Mouse (Mus musculus): ENCODE measurements at regions not wholly inside any gene's neighbourhood (a gene's known extent, or its start where the extent isn't known, plus 50 kb on each side); places are given as distances from the start of the nearest gene placed in this dataset.

DNA sequence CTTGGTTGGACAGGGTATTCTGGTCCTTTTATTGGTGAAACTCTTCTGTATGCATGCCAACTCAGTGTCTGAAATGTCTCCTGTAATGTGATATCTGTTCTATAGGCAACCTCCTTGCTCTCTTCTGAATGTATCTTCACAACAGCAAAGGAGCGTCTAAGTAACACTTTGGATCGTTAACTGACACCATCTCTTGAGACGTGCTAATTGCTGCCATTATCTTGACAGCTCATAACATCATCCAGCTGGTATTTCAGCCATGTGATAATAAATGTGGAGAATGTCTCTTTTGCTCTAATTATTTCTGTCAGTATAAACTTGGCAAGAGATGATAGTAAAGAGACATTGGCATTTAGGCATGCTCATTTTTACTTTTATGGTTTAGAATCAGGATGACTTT, 68.8 kb upstream of the Col8a1 start:
- no peaks in the 10 kb centered on the region for H3K4me1 ChIP-seq (ENCODE audit: control insufficient read depth, insufficient read depth, low read length)
- H3K27ac ChIP-seq (ENCODE audit: insufficient read depth, low read length) = no peak overlapping the region
- no peak overlapping the region for H3K4me3 ChIP-seq (ENCODE audit: insufficient read depth, low read length)
- TF ChIP-seq POLR2A (IDR thresholded peaks at IDR 0.05; ENCODE audit: low read depth, low read length) = no peak
- TF ChIP-seq CTCF (IDR thresholded peaks at IDR 0.05; ENCODE audit: borderline replicate concordance, insufficient read depth, low read length) = no peak

DNA sequence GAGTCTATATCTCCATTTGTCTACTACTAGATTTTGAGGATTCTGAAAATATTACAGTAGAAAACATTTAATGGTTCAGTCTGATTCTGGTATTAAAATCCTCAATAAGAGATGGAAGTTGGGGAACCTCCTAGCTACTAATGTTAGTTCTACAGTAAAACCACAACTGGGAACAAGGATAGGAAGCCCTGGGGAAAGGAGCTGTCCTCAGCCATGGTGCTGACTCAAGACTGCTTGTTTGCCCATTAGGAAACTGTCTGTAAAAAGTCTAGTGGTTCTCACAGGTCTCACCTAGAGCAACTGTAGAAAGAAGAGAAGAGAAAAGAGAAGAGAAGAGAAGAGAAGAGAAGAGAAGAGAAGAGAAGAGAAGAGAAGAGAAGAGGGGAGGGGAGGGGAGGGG, 90.9 kb upstream of the Col8a1 start:
- no peaks in the 10 kb centered on the region for H3K4me1 ChIP-seq (ENCODE audit: control insufficient read depth, insufficient read depth, low read length)
- H3K27ac ChIP-seq (ENCODE audit: insufficient read depth, low read length) = no peak overlapping the region
- no peak for TF ChIP-seq CTCF (IDR thresholded peaks at IDR 0.05; ENCODE audit: borderline replicate concordance, insufficient read depth, low read length)
- TF ChIP-seq POLR2A (IDR thresholded peaks at IDR 0.05; ENCODE audit: low read depth, low read length) = no peak
- no peak overlapping the region for H3K4me3 ChIP-seq (ENCODE audit: insufficient read depth, low read length)

DNA sequence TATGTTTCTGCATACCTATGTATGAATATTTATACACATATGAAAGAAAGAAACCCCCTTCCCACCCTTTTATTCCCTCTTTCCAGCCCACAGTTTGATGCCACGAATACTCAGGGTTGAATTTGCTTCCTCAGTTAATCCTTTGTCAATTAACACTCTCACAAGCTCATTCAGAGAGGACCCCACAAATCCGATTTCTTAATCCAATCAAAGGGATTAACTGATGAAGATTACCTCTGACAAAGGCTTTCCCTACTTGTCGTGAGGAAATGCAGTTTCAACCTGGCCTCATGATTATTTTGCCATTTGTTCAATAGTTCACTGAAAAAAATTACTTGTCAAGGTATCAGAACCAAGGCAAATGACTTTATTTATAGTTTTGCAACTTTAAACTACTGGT, 91.8 kb upstream of the Col8a1 start:
- H3K27ac ChIP-seq (ENCODE audit: insufficient read depth, low read length) = no peak overlapping the region
- no peak for TF ChIP-seq POLR2A (IDR thresholded peaks at IDR 0.05; ENCODE audit: low read depth, low read length)
- TF ChIP-seq CTCF (IDR thresholded peaks at IDR 0.05; ENCODE audit: borderline replicate concordance, insufficient read depth, low read length) = no peak
- no peaks in the 10 kb centered on the region for H3K4me1 ChIP-seq (ENCODE audit: control insufficient read depth, insufficient read depth, low read length)
- no peak overlapping the region for H3K4me3 ChIP-seq (ENCODE audit: insufficient read depth, low read length)

DNA sequence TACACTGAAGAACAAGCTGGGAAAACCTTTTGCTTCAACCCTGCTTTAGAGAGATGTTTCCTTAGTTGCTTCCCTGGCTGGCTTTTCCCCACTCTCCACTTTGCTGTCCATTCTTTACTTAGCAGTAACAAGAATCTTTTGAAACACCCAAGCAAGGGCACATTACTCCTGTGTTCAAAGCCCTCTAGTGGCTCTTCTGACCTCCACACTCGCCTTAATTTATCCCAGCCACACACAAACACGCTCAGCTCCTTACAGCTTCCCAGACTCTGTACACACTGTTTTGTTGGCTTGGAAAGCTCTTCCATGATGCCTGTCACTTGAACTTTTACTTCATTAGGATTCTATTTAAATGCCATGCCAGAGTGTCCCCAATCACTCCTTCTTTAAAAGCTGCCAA, 97.3 kb upstream of the Col8a1 start:
- no peak overlapping the region for H3K27ac ChIP-seq (ENCODE audit: insufficient read depth, low read length)
- no peak for TF ChIP-seq POLR2A (IDR thresholded peaks at IDR 0.05; ENCODE audit: low read depth, low read length)
- no peak for TF ChIP-seq CTCF (IDR thresholded peaks at IDR 0.05; ENCODE audit: borderline replicate concordance, insufficient read depth, low read length)
- no peak overlapping the region for H3K4me3 ChIP-seq (ENCODE audit: insufficient read depth, low read length)
- H3K4me1 ChIP-seq (ENCODE audit: control insufficient read depth, insufficient read depth, low read length) = no peaks in the 10 kb centered on the region

DNA sequence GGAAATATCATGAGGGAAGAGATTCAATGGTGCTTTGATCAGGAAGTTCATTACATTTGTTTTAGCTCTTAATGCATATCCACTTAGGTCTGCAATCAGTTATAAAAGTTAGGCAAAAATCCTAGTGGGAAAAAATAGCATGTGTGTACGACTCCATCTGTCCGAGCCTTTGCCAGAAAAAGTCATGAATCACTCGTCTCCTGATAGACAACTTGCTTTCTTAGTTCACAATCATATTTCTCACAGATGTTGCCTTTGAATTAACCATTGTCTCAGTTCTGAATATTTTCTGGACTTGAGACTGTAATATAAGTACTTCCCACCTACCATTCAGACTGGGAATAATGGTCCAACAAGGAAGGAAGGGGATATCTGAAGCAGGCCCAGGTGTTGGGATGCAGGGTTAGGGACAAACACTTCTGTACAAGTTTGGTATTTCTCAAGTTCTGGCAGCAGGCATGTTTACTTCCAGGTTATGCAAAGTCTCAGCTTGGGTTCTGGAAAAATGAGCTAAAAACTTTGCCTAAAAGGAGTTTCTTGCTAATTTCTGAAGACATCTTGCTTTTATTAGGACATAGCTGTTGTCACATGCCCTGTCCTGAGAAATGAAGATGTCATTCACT, 98.4 kb upstream of the Col8a1 start:
- Histone ChIP-seq H3K27ac (ENCODE audit: insufficient read depth, low read length) (peak overlapping the region; percentile 68), H3K4me3 (ENCODE audit: insufficient read depth, low read length) (no peak overlapping the region), H3K4me1 (ENCODE audit: control insufficient read depth, insufficient read depth, low read length) (no peaks in the 10 kb centered on the region)
- no peak for TF ChIP-seq CTCF (IDR thresholded peaks at IDR 0.05; ENCODE audit: borderline replicate concordance, insufficient read depth, low read length)
- TF ChIP-seq POLR2A (IDR thresholded peaks at IDR 0.05; ENCODE audit: low read depth, low read length) = no peak

DNA sequence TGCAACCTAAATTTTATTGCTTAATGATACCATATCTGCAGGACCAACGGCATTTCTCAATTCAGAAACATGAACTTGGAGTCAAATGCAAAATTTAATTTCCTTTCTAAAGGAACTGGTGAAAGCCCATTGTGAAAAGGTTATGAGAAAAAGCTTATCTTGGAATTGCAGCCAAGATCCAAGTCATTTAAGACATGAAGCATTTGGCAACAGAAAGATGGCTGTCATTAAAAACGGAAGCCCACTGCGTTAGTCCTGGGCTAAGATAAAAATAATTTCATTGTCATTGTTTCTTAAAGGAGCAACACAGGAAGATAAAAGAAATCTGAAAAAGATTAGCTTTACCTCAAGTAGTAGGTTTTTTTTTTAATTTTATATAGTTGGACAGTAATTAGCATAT, 99.2 kb upstream of the Col8a1 start:
- no peak overlapping the region for H3K27ac ChIP-seq (ENCODE audit: insufficient read depth, low read length)

DNA sequence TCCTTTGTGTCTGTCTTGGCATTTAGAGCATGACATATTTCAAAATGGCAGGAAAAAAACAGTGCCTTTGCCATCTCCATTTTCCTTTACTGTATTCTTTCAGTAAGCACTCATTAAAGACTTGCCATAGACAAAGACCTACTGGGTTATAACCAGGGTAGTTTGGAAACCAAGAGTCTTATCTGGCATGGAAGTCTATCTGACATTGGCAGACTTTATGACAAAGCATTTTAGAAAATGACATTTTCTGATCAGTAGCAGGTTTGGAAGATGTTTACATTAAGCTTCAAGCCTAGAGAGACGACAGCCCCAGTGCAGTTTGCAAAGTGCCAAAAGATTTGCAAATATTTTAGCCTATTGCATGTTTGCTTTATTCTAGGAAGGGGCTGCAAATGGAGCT, 102.5 kb upstream of the Col8a1 start:
- TF ChIP-seq CTCF (IDR thresholded peaks at IDR 0.05; ENCODE audit: borderline replicate concordance, insufficient read depth, low read length) (no peak), POLR2A (IDR thresholded peaks at IDR 0.05; ENCODE audit: low read depth, low read length) (no peak)
- Histone ChIP-seq H3K4me1 (ENCODE audit: control insufficient read depth, insufficient read depth, low read length) (no peaks in the 10 kb centered on the region; the same call in 1 of the 2 replicates), H3K27ac (ENCODE audit: insufficient read depth, low read length) (no peak overlapping the region), H3K4me3 (ENCODE audit: insufficient read depth, low read length) (no peak overlapping the region)

More for the DNA sequence above, 99.2 kb upstream of the Col8a1 start:
- no peak for TF ChIP-seq POLR2A (IDR thresholded peaks at IDR 0.05; ENCODE audit: low read depth, low read length)
- no peak for TF ChIP-seq CTCF (IDR thresholded peaks at IDR 0.05; ENCODE audit: borderline replicate concordance, insufficient read depth, low read length)
- Histone ChIP-seq H3K4me1 (ENCODE audit: control insufficient read depth, insufficient read depth, low read length) (no peaks in the 10 kb centered on the region), H3K4me3 (ENCODE audit: insufficient read depth, low read length) (no peak overlapping the region)

DNA sequence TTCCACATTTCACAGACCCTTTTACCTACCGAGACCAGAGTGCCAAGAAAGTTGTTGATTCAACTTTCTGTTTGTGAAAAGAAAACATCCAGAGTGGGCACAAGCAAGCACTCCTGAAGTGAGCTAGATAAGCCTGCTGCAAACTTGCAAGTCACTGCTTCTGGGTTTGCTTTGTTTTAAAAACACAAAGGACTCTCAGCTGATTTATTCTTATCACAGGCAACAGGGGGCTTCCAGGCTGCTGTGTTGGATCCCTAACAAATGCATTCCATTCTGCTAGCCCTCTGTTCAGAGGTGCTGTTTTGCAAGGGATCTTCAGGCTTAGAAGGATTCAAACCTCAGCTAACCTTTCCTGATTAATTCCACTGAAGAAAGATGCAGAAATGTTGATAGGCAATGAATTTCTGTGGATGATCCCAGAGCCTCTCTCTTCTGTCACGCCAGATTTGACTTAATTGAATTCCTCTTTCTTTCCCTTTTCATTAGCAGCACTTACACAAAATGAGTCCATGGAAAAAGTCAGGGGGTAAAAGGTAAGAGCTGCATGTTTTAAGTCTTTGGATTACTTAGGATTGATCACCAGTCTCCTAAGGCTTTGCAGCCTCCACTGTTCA, 103.7 kb upstream of the Col8a1 start:
- Histone ChIP-seq H3K27ac (ENCODE audit: insufficient read depth, low read length) (no peak overlapping the region; the same call in 1 of the 2 replicates), H3K4me1 (ENCODE audit: control insufficient read depth, insufficient read depth, low read length) (no peaks in the 10 kb centered on the region; the same call in 1 of the 2 replicates), H3K4me3 (ENCODE audit: insufficient read depth, low read length) (no peak overlapping the region)
- TF ChIP-seq CTCF (IDR thresholded peaks at IDR 0.05; ENCODE audit: borderline replicate concordance, insufficient read depth, low read length) = no peak

DNA sequence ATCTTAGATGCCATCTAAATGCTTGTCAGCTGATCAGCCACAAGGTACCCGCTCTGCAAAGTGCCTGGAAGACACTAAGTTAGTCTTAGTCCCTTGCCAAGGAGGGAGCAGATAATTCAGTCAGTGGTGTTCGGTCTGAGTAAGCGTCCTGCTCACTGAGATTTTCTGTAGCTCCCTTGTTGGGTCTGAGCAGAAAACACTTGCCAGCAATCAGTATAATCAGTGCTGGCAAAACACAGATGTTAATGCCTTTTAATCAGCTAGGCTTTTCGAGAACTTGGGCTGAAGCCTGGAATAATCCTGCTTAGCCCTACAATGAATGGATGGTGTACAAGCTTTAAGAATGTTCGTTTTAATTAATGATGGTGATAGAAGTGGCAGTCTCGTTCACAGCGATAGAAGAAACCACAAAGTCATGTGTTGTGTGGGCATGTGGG, 104.2 kb upstream of the Col8a1 start:
- TF ChIP-seq CTCF (IDR thresholded peaks at IDR 0.05; ENCODE audit: borderline replicate concordance, insufficient read depth, low read length) = no peak
- TF ChIP-seq POLR2A (IDR thresholded peaks at IDR 0.05; ENCODE audit: low read depth, low read length) = no peak
- H3K27ac ChIP-seq (ENCODE audit: insufficient read depth, low read length) = no peak overlapping the region
- H3K4me3 ChIP-seq (ENCODE audit: insufficient read depth, low read length) = no peak overlapping the region
- no peaks in the 10 kb centered on the region; the same call in 1 of the 2 replicates for H3K4me1 ChIP-seq (ENCODE audit: control insufficient read depth, insufficient read depth, low read length)

DNA sequence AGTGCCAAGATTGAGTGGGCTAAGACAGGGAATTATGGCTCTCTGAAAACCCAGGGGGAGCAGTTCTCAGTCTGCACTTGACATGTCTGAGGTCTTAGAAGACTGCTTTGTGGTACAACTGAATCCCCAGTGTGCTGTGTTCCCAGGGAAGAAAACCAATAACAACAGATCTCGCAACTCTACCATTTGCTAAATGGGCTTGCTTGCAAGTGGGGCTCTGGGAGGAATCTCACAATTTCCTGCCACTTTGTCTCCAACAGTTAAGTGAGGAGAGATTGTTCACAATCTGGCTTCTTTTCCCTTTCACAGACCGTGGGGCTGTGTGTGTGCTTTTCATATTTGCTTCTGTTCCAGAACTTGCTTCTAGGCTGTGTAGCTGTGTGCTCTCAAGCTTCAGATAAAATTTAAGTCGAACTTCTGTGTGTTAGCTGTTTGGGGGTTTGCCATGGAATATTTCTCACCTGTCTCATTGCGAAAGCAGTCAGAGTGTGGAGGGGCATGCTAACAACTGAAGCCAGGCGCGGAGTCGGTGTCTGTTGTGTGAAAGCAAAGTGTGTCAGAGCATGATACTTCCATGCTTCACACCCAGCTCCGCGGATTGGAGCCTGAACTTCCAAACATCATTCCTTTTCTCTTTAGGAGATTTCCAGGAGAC, 108.8 kb upstream of the Col8a1 start:
- no peak overlapping the region for H3K4me3 ChIP-seq (ENCODE audit: insufficient read depth, low read length)
- TF ChIP-seq POLR2A (IDR thresholded peaks at IDR 0.05; ENCODE audit: low read depth, low read length) = no peak
- no peak for TF ChIP-seq CTCF (IDR thresholded peaks at IDR 0.05; ENCODE audit: borderline replicate concordance, insufficient read depth, low read length)

More for the DNA sequence above, 108.8 kb upstream of the Col8a1 start:
- Histone ChIP-seq H3K27ac (ENCODE audit: insufficient read depth, low read length) (no peak overlapping the region), H3K4me1 (ENCODE audit: control insufficient read depth, insufficient read depth, low read length) (no peaks in the 10 kb centered on the region; the same call in 1 of the 2 replicates)

Measured in embryonic fibroblast, embryonic 13.5 days (primary cell).